Mouse (Mus musculus) ES-Bruce4 (cell line): ENCODE data around the gene Gm7271. TPM values are rescaled to one million over a fixed set of nuclear protein-coding genes. Genes with fewer than 3 reads are reported as not detected.

ENCODE experiments used
- H3K27ac ChIP-seq: 2 replicates; pipeline ENCODE4 v1.5.1; 2012; ENCODE audit warnings: low read length, inconsistent platforms; ENCODE audit not compliant: insufficient read depth
- H3K27me3 ChIP-seq: 2 replicates; pipeline ENCODE4 v1.6.1; 2012; ENCODE audit warnings: mild to moderate bottlenecking, low read length, inconsistent platforms; ENCODE audit not compliant: control insufficient read depth, poor library complexity, insufficient read depth, severe bottlenecking
- H3K36me3 ChIP-seq: 2 replicates; pipeline ENCODE4 v1.6.1; 2012; ENCODE audit warnings: inconsistent platforms, mild to moderate bottlenecking, low read length, moderate library complexity; ENCODE audit not compliant: control insufficient read depth, poor library complexity, insufficient read depth, severe bottlenecking
- H3K4me1 ChIP-seq: one replicate; pipeline ENCODE4 v1.8.1; 2011; ENCODE audit warnings: low read length; ENCODE audit not compliant: control insufficient read depth, insufficient read depth
- H3K4me3 ChIP-seq: 2 replicates; pipeline ENCODE4 v1.5.1; 2011; ENCODE audit warnings: low read depth, mild to moderate bottlenecking, low read length
- H3K9ac ChIP-seq: 2 replicates; pipeline ENCODE4 v1.6.1; 2012; ENCODE audit warnings: low read depth, mild to moderate bottlenecking, inconsistent platforms; ENCODE audit not compliant: poor library complexity, severe bottlenecking
- H3K9me3 ChIP-seq: replicated peaks from 2 replicates; pipeline ENCODE4 v1.6.1; 2012; ENCODE audit warnings: mild to moderate bottlenecking, low read length, inconsistent platforms; ENCODE audit not compliant: control insufficient read depth, poor library complexity, insufficient read depth, severe bottlenecking
- CTCF ChIP-seq: IDR thresholded peaks from one replicate; pipeline ENCODE4 v1.8.1; 2011; ENCODE audit warnings: low read depth, low read length
- EP300 ChIP-seq: IDR thresholded peaks from 2 replicates; pipeline ENCODE4 v1.6.1; 2011; ENCODE audit warnings: low read depth, low read length; ENCODE audit not compliant: insufficient read depth
- POLR2A ChIP-seq: IDR thresholded peaks from one replicate; pipeline ENCODE4 v1.8.1; 2011; ENCODE audit warnings: low read length; ENCODE audit not compliant: insufficient read depth
- polyA plus RNA-seq: library from polyadenylated mRNA; stranded (reverse); fragments of >200 nt; gene quantifications from 2 replicates; pipeline ENCODE4 v1.2.4, GENCODE M21; 2011; ENCODE audit warnings: low read depth; ENCODE audit not compliant: missing spikeins, insufficient read depth, insufficient read length

Gm7271 gene
- polyA plus RNA-seq, 1 experiment: not detected

GRCm38 (mm10) chr5:76477764-76478163 lies 6.1 kb upstream of the Gm7271 start:
- H3K27me3 ChIP-seq: no peaks in the 10 kb centered on the region
- no peaks in the 10 kb centered on the region for H3K4me1 ChIP-seq
- H3K4me3 ChIP-seq: no peak overlapping the region
- H3K9ac ChIP-seq: no peak overlapping the region
- no peaks in the 10 kb centered on the region for H3K36me3 ChIP-seq
- no peak for TF ChIP-seq POLR2A
- TF ChIP-seq CTCF: no peak
- TF ChIP-seq EP300: no peak
- H3K9me3 ChIP-seq: no peaks in the 10 kb centered on the region
- no peak overlapping the region for H3K27ac ChIP-seq

- Histone ChIP-seq H3K27me3 (no peaks in the 10 kb centered on the region; the same call in 1 of the 2 replicates), H3K4me1 (no peaks in the 10 kb centered on the region), H3K27ac (no peak overlapping the region), H3K36me3 (no peaks in the 10 kb centered on the region), H3K9ac (no peak overlapping the region), H3K9me3 (no peaks in the 10 kb centered on the region), H3K4me3 (no peak overlapping the region)
- TF ChIP-seq EP300 (no peak), CTCF (no peak), POLR2A (no peak)
These were observed 11.3 kb downstream of the Gm7271 start for GRCm38 (mm10) chr5:76495126-76495525.

- Histone ChIP-seq H3K9me3 (no peaks in the 10 kb centered on the region), H3K4me1 (no peaks in the 10 kb centered on the region), H3K27ac (no peak overlapping the region), H3K4me3 (no peak overlapping the region), H3K9ac (no peak overlapping the region), H3K27me3 (no peaks in the 10 kb centered on the region), H3K36me3 (no peaks in the 10 kb centered on the region)
- TF ChIP-seq EP300: no peak
- TF ChIP-seq POLR2A: no peak
- TF ChIP-seq CTCF: no peak
These were observed 38.6 kb downstream of the Gm7271 start for GRCm38 (mm10) chr5:76522446-76522845.

GRCm38 (mm10) chr5:76524623-76525022 lies 40.8 kb downstream of the Gm7271 start:
- Histone ChIP-seq H3K4me3 (no peak overlapping the region), H3K9ac (no peak overlapping the region), H3K27ac (no peak overlapping the region), H3K9me3 (no peaks in the 10 kb centered on the region), H3K27me3 (no peaks in the 10 kb centered on the region), H3K4me1 (no peaks in the 10 kb centered on the region), H3K36me3 (no peaks in the 10 kb centered on the region)
- TF ChIP-seq POLR2A (no peak), CTCF (no peak), EP300 (no peak)

GRCm38 (mm10) chr5:76525066-76525465 lies 41.2 kb downstream of the Gm7271 start:
- Histone ChIP-seq H3K4me1 (no peaks in the 10 kb centered on the region), H3K27me3 (no peaks in the 10 kb centered on the region), H3K9ac (no peak overlapping the region), H3K9me3 (no peaks in the 10 kb centered on the region), H3K27ac (no peak overlapping the region), H3K4me3 (no peak overlapping the region), H3K36me3 (no peaks in the 10 kb centered on the region)
- no peak for TF ChIP-seq CTCF
- no peak for TF ChIP-seq POLR2A
- no peak for TF ChIP-seq EP300

- Histone ChIP-seq H3K4me1 (no peaks in the 10 kb centered on the region), H3K27ac (no peak overlapping the region), H3K9me3 (no peaks in the 10 kb centered on the region), H3K9ac (no peak overlapping the region), H3K36me3 (no peaks in the 10 kb centered on the region), H3K27me3 (no peaks in the 10 kb centered on the region), H3K4me3 (no peak overlapping the region)
- no peak for TF ChIP-seq EP300
- TF ChIP-seq CTCF: no peak
- TF ChIP-seq POLR2A: no peak
These were observed 42.0 kb downstream of the Gm7271 start for GRCm38 (mm10) chr5:76525829-76526228.
